Mouse (Mus musculus) neutrophil, adult 59 days (primary cell): Measurements from ENCODE around the gene Lexm. TPM values are rescaled to one million over a fixed set of nuclear protein-coding genes. Genes with fewer than 3 reads are reported as not detected.

ENCODE experiments used
- total RNA-seq, 2 experiments: library from RNA; stranded (reverse); gene quantifications; 1 replicate in 1 of 2; 2 replicates in 1 of 2; pipeline ENCODE4 v1.2.4; 2023

Lexm gene
- not detected for total RNA-seq

DNA sequence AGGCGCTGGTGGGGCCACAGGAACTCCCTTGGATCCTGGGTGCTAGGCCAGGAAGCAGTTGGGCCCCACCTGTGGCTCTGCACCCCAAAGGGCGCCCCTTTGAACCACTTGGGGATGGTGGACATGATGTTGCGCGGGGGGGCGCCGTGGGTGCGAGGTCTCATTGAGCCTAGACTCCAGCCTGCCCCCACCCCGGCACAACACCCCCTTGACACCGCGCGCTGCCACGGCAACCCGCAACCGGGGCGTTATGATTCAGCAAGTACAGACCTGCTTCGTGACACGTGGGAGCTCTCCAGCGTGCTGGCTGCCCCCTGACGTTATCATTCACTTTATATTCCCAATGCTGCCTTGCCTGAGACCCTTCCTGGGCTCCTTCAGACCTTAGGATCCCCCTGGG is at the start of gene Lexm:
Gene Lexm, minus strand, starts transcription at position 186 of the 400 bp plus-strand sequence.

DNA sequence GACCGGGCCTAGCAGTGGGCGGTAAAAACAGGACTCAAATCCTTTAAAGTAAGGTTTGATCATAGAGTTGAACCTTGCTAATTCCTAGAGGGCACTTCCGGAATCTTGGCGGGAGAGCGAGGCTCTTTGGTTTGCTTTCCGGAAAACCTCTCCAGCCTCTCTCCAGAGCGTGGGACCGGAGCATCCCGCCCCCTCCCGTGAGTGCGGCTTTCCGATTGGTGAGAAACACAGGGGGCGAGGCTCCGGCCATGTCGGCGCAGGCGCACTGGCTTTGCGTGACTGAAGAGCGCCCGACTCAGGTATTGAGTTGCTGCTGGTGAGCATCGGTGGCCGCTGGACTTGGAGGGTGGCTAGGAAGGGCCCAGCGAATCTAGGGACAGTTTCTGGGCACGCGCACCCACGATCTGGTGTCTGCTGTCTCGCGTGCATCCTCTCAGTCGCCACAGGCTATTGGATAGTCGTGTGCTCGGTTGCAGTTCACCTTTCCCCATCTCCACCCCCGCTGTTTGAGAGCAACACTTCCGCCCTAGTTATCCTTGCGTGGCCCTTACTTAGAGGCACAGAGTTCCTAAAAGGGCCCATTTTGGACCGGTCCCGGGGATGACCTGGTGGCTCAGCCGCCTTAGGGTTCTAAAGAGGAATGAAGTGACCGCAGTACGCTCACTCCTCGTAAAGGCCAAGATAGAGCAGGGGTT is 33.9 kb upstream of the Lexm start, which contains the start of gene Pars2:
Gene Pars2, plus strand, starts transcription at position 237 of the 695 bp plus-strand sequence.

DNA sequence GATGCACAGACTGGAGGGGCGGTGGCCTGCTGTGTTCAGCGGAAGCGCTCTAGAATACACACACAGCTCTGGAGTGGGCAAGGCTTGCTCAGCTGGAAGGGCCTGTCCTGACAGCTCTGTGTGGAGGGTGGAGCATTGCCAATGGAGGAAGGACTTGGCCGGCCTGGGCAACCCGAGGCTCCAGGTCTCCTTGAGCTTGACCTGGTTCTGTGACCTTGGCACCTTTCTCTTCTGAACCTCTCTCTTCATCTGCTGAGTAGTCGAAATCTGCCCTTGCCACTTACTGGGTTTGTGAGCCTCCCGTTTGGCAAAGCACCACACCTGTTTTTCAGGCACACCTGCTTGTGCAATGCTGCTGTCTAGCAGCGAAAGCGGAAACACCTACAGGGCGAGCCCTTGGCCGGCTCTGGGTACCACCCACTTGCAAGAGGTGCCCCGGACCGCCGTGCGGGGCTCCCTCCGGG is 5.0 kb upstream of the Lexm start, which contains the start of gene Ttc22:
Gene Ttc22, plus strand, starts transcription at position 403 of the 464 bp plus-strand sequence.

DNA sequence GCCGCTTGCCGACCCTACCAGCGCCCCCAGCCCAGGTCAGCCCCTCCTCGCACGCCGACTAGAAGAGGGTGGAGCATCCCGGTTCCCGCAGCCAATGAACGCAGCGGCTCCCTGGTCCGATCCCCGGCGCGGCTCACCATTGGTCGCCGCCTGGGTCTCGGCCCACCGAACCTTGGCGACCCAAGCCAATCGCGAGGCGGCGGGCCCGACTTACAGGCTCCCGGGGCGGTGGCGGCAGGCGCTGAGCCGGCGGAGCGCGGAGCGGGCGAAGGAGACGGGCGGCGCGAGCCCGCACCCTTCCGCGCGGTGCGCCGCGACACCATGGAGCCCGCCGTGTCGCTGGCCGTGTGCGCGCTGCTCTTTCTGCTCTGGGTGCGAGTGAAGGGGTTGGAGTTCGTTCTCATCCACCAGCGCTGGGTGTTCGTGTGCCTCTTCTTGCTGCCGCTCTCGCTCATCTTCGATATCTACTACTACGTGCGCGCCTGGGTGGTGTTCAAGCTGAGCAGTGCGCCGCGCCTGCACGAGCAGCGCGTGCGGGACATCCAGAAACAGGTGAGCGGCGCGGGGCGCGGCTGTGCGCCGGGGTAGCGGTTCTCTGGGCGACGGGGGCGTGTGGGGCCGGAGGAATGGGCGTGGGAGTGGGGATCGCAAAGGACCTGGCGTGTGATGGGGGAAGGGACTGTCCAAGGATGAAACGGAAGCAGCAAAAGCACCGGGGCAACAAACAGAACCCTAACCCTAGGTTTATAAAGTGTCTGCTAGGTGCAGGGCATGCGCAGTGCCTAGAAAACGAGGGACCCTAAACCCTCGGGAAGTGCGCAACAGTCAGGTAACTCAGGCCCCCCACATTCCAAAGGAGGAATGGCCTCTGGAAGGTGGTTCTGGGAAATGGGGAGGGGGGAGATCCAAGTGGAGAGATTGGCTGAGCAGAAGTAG is 55.9 kb downstream of the Lexm start, which contains the start of gene Dhcr24:
Gene Dhcr24, plus strand, starts transcription at position 193 of the 936 bp plus-strand sequence.

Other genes starting within 250 kb of the Lexm start
- not detected for gene Pcsk9, start 152.9 kb downstream of the Lexm start, total RNA-seq
- gene Bsnd, start 125.0 kb downstream of the Lexm start, total RNA-seq: not detected
- gene Dhcr24, start 56.2 kb downstream of the Lexm start, total RNA-seq: 1 to 10 TPM; 4.4 to 5.0 TPM
- not detected for gene Ttc22, start 5.2 kb upstream of the Lexm start, total RNA-seq
- gene Pars2, start 33.8 kb upstream of the Lexm start, total RNA-seq: 1 to 10 TPM; 1.3 to 1.6 TPM
- gene Ttc4, start 61.7 kb upstream of the Lexm start, total RNA-seq: 10 to 100 TPM; 13.1 to 14.1 TPM
- gene Mroh7, start 113.7 kb upstream of the Lexm start, total RNA-seq: not detected
- not detected for gene Fam151a, start 116.6 kb upstream of the Lexm start, total RNA-seq
- gene Acot11, start 187.8 kb upstream of the Lexm start, total RNA-seq: 10 to 100 TPM in 1 of 2 experiments, 1 to 10 TPM in 1; 7.6 to 10.4 TPM